Mouse (Mus musculus) kidney, adult 2 months (tissue): ENCODE data around the gene Pik3ap1. TPM values are rescaled to one million over a fixed set of nuclear protein-coding genes. Genes with fewer than 3 reads are reported as not detected.

Source experiments
- DNase-seq: peaks from one replicate; pipeline ENCODE4 v3.0.0; 2021
- H3K27ac ChIP-seq: fragments of 200-500 bp; 2 replicates; pipeline ENCODE4 v1.5.1; 2012; ENCODE audit warnings: low read depth, low read length, control low read depth, inconsistent platforms; ENCODE audit not compliant: insufficient read depth
- H3K27me3 ChIP-seq: fragments of 200-500 bp; replicated peaks from 2 replicates; pipeline ENCODE4 v1.6.1; 2012; ENCODE audit warnings: mild to moderate bottlenecking, moderate library complexity, low read length, inconsistent platforms; ENCODE audit not compliant: control insufficient read depth, insufficient read depth
- H3K36me3 ChIP-seq: fragments of 200-500 bp; 2 replicates; pipeline ENCODE4 v1.6.1; 2012; ENCODE audit warnings: mild to moderate bottlenecking, moderate library complexity, low read length, inconsistent platforms; ENCODE audit not compliant: control insufficient read depth, insufficient read depth
- H3K4me1 ChIP-seq: fragments of 200-500 bp; 2 replicates; pipeline ENCODE4 v1.6.1; 2011; ENCODE audit warnings: low read length; ENCODE audit not compliant: control insufficient read depth, insufficient read depth
- H3K4me3 ChIP-seq: fragments of 200-500 bp; 2 replicates; pipeline ENCODE4 v1.5.1; 2011; ENCODE audit warnings: mild to moderate bottlenecking, low read depth, low read length, control low read depth; ENCODE audit not compliant: insufficient read depth
- CTCF ChIP-seq: fragments of 200-500 bp; conservative IDR thresholded peaks from 2 replicates; pipeline ENCODE4 v1.5.1; 2011; ENCODE audit warnings: low read depth, mild to moderate bottlenecking, control low read depth, low read length, moderate library complexity, mixed read lengths; ENCODE audit not compliant: insufficient read depth, insufficient read length
- POLR2A ChIP-seq: fragments of 200-500 bp; IDR thresholded peaks from one replicate; pipeline ENCODE4 v1.6.1; 2011; ENCODE audit warnings: low read depth, low read length, control low read depth
- WGBS: fragments of 180-500 bp; shearing (Covaris S2); methylation state at CpG from one replicate; pipeline ENCODE4 v1.1.7; 2018; 5-methylcytosine and 5-hydroxymethylcytosine counted together
- polyA plus RNA-seq: library from polyadenylated mRNA; depleted of rRNA; stranded (reverse); fragments of >200 nt; gene quantifications from 2 replicates; pipeline ENCODE4 v1.2.3, GENCODE M21; 2012

Pik3ap1 gene
- polyA plus RNA-seq, 1 experiment, result 2.9 TPM

DNA sequence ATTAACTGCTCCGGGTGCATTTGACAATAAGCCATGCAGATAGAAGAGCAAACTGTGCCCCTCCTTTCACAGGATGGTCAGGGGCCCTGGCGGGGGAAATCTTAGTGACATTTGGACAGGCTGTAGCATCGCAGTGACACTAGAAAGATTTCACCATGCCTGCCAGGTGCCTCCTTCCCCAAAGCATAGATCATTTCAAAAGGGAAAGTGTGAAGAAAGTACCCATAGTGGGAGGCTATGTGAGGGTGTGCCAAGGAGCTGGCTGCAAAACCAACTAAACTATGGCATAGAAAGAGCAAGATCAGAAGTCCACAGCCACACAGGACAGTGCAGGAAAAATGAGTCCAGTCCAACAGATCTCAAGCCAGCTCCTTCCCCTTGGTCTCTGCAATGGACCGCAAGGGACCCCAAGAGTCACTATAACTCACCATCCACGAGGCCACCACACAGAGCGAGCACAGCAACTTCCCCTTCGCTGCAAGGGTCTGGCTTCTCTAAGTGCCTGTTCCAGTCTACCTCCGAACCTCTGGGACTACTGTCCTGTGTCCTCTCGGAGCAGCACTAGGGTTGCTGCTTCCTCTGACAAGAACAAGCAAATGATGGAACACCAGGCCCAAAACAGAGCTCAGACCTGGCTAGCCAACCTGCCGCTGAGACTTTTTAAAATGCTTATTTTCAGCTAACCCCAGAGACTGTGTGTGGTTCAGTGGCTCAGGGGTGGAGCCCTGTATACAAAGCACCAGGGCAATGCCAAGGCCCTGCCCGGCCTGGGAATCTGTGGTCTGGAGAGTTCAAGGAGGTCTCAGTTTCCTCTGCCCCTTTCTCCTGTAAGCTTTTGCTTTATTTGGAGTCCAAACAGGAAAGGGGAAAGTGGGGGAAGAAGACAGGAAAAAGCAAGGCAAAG lies 15.1 kb downstream of the Pik3ap1 start:
- TF ChIP-seq CTCF, result no peak
- no peak for TF ChIP-seq POLR2A
- H3K27ac ChIP-seq, result no peak overlapping the region
- H3K4me1 ChIP-seq, result no peaks in the 10 kb centered on the region
- DNase-seq, result no peak
- no peaks in the 10 kb centered on the region for H3K36me3 ChIP-seq
- H3K27me3 ChIP-seq, result no peaks in the 10 kb centered on the region
- WGBS, result 78% methylated on average over 11 of the region's 11 CpGs
- H3K4me3 ChIP-seq, result no peak overlapping the region

- WGBS, result 74% methylated on average over 9 of the region's 9 CpGs
- Histone ChIP-seq H3K27ac (no peak overlapping the region), H3K27me3 (no peaks in the 10 kb centered on the region), H3K36me3 (no peaks in the 10 kb centered on the region), H3K4me3 (no peak overlapping the region), H3K4me1 (no peaks in the 10 kb centered on the region)
- TF ChIP-seq POLR2A (no peak), CTCF (no peak)
- no peak for DNase-seq
These were observed 17.9 kb downstream of the Pik3ap1 start for GRCm38 (mm10) chr19:41366854-41367517.

DNA sequence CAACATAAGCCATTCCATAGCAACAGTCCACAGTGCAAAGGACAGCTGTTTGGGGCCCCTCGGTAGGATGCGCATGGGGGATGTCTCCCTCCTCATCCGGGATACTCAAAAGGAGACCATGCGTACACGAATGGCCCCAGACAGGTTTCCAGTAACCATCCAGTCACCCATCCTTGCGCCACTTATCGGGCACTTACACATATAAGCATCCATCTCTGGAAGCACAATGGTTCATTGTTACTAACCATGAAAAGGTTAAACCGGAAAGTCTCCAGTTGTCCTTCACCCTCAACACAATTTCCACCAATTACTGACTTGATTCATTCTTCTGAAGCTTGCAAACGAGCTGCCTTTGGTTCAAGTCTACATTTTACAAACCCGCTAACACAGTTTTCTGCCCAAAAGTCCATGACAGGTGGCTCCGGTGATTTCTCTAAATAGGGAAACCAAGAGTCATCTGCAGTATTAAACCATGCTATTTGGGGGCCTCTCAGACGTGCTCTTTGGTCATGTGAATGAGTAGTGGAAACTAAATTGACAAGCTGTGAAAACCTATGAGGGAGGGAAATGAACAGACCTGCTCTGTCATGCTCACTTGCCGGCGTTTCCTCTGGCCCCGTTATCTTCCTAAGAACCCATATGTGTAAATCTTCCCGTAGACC lies 18.6 kb downstream of the Pik3ap1 start:
- Histone ChIP-seq H3K27ac (no peak overlapping the region), H3K4me3 (no peak overlapping the region), H3K4me1 (no peaks in the 10 kb centered on the region), H3K27me3 (no peaks in the 10 kb centered on the region), H3K36me3 (no peaks in the 10 kb centered on the region)
- no peak for TF ChIP-seq CTCF
- no peak for TF ChIP-seq POLR2A
- WGBS, result 86% methylated on average over 16 of the region's 16 CpGs
- no peak for DNase-seq

DNA sequence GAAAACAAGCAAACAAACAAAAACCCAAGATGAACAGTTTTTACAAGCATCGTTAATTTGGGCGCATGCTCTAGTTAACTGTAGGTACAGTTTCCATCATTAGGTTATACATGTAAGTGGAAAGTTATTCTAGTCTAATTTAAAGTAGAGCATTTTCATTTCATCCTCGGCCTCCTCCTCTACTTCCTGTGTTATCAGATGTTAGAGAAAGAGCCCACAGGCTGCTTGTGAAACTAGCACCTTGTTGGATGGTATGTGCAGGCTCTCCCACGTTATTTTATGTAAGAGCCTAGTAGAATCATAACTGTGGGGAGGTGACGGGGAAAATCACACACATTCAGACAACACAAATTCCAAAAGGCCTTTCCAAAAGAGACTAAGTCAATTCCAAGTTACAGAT lies 19.3 kb downstream of the Pik3ap1 start:
- 79% methylated on average over 5 of the region's 5 CpGs for WGBS
- Histone ChIP-seq H3K4me3 (no peak overlapping the region), H3K27me3 (no peaks in the 10 kb centered on the region), H3K27ac (no peak overlapping the region), H3K36me3 (no peaks in the 10 kb centered on the region), H3K4me1 (no peaks in the 10 kb centered on the region)
- DNase-seq, result no peak
- TF ChIP-seq CTCF (no peak), POLR2A (no peak)

GRCm38 (mm10) chr19:41364509-41364908 lies 20.4 kb downstream of the Pik3ap1 start:
- TF ChIP-seq POLR2A (no peak), CTCF (no peak)
- H3K27ac ChIP-seq, result no peak overlapping the region
- no peaks in the 10 kb centered on the region for H3K27me3 ChIP-seq
- no peak for DNase-seq
- no peak overlapping the region for H3K4me3 ChIP-seq
- WGBS, result 50% methylated on average over 3 of the region's 3 CpGs
- H3K4me1 ChIP-seq, result no peaks in the 10 kb centered on the region
- H3K36me3 ChIP-seq, result no peaks in the 10 kb centered on the region

GRCm38 (mm10) chr19:41362963-41363362 lies 21.9 kb downstream of the Pik3ap1 start:
- WGBS, result 84% methylated on average over 2 of the region's 2 CpGs
- H3K36me3 ChIP-seq, result no peaks in the 10 kb centered on the region
- TF ChIP-seq CTCF (no peak), POLR2A (no peak)
- H3K27me3 ChIP-seq, result no peaks in the 10 kb centered on the region
- no peak overlapping the region for H3K27ac ChIP-seq
- H3K4me3 ChIP-seq, result no peak overlapping the region
- no peaks in the 10 kb centered on the region for H3K4me1 ChIP-seq
- DNase-seq, result no peak

- WGBS, result 9% methylated on average over 2 of the region's 2 CpGs
- H3K4me1 ChIP-seq, result no peaks in the 10 kb centered on the region
- no peak overlapping the region for H3K4me3 ChIP-seq
- TF ChIP-seq POLR2A, result no peak
- TF ChIP-seq CTCF, result no peak
- no peaks in the 10 kb centered on the region for H3K27me3 ChIP-seq
- no peak overlapping the region for H3K27ac ChIP-seq
- no peaks in the 10 kb centered on the region for H3K36me3 ChIP-seq
- DNase-seq, result no peak
These were observed 24.4 kb downstream of the Pik3ap1 start for GRCm38 (mm10) chr19:41360459-41360858.
